Mouse (Mus musculus): ENCODE measurements around the gene Syn2.

DNA sequence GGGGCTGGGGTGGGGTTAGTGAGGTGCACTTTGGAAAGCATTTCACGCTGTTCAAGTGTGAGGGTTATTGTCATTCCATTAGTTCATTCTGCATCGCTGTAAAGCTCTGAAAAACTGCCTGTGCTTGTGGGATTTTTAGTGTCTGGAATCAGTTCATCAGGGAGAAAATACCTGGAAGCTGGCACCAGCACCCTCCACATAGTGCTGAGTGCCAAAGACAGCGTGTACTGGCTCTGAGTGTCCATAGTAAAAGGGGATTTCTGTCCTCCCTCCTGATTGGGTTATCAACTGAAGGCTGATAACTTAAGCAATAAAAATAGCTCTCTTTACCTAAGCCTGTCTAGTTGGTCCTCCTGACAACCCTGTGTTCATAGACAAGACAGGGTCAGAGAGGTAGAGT is 125.8 kb downstream of the Syn2 start:
- TF ChIP-seq POLR2A (IDR thresholded peaks at IDR 0.05; ENCODE audit: borderline replicate concordance, control insufficient read depth, low read depth, low read length) = no peak
- no peak for TF ChIP-seq CTCF (IDR thresholded peaks at IDR 0.05; ENCODE audit: control insufficient read depth, insufficient read depth, low read length)

All from bone marrow, adult 2 months (tissue).